Mouse (Mus musculus) cerebellum, postnatal 10 days (tissue): Measurements from ENCODE around the gene Lefty1.
A peak's percentile ranks its signal among the peaks of the same experiment; 100 is the strongest.
"Not testable (repeated sequence)": the region's sequence is repeated elsewhere in the genome, so short reads cannot be mapped to it uniquely, and the experiment has no call there.

Experiments used
- DNase-seq, 2 experiments: peaks; one replicate each; pipeline ENCODE4 v3.0.0; 2021; ENCODE audit warnings: mixed read lengths in 2 of 2

The Lefty1 gene

DNA sequence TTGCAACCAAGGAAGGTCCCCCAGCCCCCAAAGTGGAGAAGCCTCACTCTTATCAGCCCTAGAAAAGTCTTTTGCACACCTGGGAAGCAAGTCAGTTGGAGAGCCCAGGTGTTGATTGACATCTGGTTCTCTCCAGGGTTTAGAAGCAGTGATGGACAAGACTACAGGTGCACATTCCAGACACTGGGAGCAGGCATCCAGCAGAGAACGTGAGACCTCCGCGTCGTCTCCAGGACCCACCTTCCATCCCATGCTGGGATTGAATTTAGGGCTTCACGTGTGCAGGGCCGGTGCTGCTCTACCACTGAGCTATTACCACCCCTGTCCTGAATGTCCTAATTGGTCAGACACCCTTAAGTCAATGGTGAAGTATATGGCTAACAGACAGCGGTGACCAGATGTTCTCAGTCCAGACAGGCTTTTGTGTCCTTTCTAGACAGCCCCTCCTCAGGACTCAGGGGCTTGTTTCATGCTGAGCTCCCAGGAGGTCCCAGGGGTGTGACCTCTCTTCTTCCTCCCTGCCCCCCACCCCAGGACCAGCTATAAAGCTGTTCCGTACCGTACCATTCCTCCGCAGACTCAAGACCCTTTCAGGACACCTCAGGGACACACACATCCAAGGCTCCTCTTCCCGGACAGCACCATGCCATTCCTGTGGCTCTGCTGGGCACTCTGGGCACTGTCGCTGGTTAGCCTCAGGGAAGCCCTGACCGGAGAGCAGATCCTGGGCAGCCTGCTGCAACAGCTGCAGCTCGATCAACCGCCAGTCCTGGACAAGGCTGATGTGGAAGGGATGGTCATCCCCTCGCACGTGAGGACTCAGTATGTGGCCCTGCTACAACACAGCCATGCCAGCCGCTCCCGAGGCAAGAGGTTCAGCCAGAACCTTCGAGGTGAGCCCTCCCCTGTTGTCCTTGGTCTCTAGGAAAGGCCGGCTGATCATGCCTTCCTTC is at the start of gene Lefty1:
Lefty1 (plus strand) TSS at position 556 of the 953 bp plus-strand sequence.
- DNase-seq, result no peak

DNA sequence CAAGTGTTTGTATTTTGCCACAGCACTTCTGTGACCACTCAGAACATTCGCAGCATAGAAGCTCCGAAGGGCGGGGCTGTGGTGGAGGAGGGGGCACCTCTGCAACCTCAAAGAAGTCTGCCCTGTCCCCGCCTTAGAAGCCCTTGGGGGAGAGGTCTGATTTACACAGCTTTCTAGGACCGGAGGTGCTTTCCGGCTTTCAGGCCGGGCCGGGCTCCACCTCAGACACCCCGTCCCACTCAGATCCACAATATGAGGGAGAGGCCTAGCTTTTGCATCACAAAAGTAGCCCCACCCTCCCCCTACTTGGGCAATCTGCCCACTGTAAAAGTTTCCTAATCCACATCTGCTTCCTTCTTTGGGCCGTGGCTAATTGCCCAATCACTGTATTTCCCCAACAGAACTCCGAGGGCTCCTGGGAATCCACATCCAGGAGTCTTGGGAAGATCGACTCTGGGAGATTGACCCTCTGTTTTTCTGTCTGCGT is 46.2 kb upstream of the Lefty1 start:
- no peak for DNase-seq

DNA sequence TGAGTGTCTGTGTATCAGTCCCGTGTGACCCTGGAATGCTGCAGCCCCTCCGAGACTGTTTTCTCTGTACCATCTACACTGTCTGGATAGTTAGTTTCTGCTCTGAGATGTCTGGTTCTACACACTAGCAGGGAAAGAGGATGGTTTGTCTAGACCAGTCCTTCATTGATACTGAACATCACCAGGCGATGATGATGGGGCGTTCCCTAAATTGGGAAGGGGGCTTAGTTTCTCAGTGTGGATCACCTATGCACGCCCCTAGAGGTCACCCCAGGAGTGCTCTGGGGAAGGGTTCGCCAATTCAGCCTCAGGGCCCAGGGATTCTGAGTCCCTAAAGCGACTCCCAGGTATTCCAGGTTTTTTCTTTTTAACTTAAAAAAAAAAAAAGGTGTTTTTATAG is 45.6 kb upstream of the Lefty1 start:
- DNase-seq, result no peak

DNA sequence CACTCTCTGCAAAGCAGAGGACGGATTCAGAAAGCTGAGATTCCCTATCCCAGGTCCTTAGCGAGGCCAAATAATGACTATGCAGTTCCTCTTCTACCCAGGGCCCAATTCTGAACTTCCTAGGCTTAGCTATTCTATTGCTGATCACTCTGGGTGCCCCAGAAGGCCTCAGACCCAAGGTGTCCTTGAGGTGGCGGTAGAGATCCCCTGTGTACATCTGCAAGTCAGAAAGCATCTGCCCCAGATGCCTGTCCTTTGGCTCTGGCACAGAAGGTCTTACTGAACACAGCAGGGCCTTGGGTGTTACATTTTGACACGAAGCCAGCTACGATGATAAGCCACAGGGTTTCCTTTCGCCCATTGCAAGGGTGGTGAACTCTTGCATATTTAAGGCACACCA is 45.0 kb upstream of the Lefty1 start:
- DNase-seq, result no peak

DNA sequence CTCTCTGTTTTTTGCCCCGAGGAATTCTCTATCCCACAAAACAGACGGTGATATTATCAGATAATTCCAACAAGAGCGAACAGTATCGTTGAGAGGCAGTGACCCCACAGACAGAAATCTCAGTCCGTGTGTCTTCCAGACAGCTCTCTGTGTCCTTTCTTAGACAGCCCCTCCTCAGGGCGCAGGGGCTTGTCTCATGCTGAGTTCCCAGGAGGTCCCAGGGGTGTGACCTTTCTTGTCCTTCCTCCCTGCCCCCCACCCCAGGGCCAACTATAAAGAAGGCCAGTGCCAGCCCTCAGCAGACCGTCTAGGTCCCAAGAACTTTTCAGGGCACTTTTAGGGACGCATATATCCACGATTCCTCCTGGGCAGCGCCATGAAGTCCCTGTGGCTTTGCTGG is 42.0 kb upstream of the Lefty1 start, which contains the start of gene Lefty2:
Lefty2 (plus strand) TSS at position 301 of the 400 bp plus-strand sequence.
- DNase-seq, result no peak

DNA sequence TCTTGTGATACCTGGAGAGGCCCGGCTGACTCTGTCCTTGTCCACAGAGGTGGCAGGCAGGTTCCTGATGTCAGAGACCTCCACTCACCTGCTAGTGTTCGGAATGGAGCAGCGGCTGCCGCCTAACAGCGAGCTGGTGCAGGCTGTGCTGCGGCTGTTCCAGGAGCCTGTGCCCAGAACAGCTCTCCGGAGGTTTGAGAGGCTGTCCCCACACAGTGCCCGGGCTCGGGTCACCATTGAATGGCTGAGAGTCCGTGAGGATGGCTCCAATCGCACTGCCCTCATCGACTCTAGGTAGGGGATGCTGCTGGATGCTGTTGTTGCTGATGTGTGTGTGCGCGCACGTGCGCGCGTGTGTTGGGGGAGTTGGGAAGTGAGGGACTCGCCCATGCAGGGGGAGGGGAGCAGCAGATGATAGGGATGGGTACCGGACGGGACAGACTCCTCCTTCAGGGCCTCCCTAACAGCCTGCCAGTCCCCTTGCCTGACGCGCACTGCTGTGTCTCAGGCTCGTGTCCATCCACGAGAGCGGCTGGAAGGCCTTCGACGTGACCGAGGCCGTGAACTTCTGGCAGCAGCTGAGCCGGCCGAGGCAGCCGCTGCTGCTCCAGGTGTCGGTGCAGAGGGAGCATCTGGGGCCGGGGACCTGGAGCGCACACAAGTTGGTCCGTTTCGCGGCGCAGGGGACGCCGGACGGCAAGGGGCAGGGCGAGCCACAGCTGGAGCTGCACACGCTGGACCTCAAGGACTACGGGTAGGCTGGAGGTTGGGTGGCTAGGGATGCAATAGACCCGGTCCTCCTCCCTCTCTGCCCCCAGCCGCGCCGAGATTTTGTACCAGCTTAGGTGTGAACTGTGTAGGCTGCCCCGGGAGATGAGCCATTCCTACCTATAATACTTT is 40.5 kb upstream of the Lefty1 start:
- DNase-seq, result not testable (repeated sequence)

DNA sequence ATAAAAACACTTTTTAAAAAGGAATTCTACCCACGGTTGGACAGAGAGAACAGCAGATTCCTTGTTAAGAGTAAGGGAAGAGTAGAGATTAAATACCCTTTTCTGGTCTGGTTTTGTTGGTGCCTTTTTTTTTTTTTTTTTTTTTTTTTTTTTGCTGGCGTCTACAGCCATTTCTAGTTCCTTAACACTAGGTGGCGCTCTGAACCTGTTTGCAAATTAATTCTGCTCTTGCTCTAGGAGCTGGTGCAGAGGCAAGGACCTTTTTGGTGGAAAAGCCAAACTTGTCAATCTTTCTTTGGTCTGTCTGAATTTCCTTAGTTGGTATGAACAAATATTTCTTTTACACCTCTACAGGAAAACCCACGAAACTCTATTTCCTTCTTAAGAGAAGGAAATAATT is 33.7 kb upstream of the Lefty1 start:
- DNase-seq, result peak; percentile 61 to 81

DNA sequence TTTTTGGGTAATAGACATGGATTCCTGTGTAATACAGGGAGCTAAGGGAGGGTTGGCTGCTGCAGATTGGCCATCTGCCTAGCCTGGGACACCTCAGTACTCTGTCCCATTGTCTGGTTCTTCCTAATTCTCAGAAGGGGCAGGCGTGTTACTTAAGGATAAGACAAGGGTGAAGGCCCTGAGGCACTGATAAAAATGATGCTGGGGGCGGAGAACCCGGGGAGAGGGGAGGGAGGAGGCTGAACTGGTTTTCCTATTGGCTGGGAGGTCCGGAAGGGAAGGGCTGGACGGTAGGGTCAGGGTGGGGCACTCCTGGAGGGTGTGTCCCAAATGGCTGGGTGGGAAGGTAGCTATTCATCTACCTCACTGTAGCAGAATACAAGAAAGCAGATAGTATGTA is 31.9 kb upstream of the Lefty1 start:
- DNase-seq, result no peak

DNA sequence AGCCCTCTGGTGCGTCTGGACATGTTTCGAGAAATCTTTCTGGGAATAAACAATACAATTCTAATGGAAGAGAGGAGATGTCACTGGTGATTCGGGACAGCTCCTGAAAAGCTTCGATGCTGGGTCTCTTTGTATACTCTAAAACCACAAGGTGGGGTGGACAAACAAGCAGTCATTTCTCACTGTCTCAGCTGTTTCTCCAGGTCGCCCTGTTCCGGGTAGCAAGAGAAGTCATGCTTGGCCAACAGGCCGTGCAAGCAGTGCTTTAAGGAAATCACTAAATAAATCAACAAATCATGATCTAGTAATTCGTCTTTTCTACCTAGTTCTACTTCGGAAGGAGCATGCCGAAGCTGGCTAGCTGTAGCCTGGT is 31.2 kb upstream of the Lefty1 start:
- no peak for DNase-seq

DNA sequence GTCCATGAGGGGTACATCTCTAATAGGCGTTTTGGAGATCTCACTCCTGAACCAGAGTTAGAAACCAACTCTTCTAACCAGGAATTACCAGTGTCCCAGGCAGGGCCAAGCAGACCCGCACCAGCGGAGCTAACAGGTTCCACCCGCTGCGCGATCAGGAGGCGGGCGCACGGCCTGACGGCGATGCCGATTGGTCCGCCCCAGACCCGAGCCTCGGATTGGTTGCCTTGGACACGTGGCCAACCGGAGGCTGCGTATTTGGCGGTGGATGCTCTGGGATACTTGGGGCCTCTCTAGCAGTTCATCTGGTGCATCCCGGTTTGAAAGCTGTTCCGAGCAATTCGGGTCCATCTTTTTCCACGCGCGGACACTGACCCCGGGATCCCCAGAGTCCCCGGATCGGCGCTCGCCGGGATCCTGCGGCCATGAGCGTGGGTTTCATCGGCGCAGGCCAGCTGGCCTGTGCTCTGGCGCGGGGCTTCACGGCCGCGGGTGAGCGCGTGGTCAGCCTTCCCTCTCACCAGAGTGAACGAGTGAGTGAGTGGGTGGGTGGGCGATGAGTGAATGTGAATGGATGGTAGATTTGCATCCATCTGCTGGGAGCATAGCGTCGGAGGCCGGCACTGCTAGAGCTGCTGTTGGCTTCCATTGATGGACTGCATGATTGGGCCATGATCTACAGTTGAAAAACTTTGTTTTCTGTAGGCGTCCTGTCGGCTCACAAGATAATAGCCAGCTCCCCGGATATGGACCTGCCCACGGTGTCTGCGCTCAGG is 30.6 kb upstream of the Lefty1 start, which contains the start of gene Pycr2:
Pycr2 (plus strand) TSS at position 255 of the 776 bp plus-strand sequence.
- DNase-seq, result peak; percentile 98

DNA sequence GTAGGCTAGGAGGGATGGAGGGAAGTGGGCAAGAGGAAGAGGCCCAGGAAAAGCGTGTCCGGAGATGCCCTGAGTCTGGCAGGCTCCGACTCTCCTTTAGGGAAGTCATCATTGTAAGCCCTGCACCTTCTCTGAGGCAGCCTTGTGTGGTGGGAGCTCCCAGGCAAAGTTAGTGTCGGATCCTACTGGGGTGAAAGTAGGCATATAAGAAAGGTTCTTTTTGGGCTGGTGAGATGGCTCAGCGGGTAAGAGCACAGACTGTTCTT is 30.1 kb upstream of the Lefty1 start:
- no peak for DNase-seq

DNA sequence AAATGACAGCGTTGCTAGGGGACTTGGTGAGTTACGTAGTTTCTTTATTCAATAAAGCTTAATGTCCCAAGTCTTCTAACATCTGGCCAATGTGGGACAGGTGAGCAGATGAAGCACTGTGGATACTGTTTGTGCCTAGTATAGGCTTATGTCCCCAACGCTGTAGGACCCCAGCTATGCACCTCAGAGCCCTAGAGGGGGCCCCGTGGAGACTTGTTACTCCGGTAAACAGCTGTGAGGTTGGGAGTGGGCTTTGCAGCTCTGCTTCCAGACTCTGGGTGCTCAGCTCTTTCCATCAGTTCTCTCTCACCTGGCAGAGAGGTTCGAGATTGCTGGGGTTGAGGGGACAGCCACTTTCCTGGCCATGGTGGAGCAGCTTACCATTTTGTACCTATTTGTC is 29.5 kb upstream of the Lefty1 start:
- no peak for DNase-seq

DNA sequence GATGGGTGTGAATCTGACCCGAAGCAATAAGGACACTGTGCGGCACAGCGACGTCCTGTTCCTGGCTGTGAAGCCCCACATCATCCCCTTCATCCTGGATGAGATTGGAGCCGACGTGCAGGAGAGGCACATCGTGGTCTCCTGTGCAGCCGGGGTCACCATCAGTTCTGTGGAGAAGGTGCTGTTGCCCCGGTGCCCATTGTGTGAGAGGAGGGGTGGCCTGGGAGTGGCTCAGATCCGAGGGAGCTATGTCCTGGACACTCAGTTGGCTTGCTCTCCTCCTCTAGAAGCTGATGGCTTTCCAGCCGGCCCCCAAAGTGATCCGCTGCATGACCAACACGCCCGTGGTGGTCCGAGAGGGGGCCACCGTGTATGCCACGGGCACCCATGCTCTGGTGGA is 28.9 kb upstream of the Lefty1 start:
- no peak for DNase-seq

DNA sequence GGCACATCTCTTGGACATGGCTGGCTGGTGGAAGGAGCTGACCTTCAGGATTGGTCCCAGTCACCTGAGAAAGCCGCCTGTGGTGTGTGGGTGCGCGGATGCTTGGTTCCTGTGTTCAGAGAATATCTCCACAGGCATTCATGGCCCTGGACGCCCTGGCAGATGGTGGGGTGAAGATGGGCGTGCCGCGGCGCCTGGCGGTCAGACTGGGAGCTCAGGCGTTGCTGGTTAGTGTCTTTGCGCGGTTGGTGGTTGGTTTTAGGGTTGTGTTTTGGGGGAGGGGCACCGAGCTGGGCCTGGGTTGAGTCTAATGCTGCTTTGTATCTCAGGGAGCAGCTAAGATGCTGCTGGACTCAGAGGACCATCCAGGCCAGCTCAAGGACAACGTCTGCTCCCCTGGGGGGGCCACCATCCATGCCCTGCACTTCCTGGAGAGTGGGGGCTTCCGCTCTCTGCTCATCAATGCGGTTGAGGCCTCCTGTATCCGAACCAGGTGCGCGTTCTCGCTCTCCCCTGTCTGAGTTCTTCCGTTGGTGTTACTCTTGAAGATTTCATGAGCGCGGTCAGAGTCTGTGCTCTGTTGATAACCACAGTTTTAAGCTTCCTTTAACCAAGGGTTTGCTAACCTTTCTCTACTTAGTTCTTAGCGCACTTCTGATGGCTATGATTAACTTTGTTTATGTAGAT is 28.2 kb upstream of the Lefty1 start:
- DNase-seq, result peak in 1 of 2 experiments; percentile 25

DNA sequence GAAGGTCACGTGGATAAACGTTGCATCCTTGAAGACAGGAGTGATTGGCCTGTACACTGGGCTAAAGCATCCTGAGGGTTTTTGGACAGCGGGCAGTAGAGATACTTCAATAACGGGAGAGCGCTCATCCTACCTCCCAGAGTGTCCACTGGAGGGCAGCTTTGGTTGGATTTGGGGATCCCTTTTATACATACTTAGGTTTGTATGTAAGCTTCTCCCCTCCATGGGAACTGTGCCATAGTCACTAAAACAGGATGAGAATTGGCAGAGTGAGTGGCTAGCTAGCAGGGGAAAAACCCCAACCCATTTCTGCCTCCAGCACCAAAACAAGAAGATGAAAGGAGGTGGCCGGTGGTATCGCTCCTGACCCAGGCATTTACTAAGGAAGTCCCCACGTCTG is 23.7 kb upstream of the Lefty1 start:
- no peak for DNase-seq

DNA sequence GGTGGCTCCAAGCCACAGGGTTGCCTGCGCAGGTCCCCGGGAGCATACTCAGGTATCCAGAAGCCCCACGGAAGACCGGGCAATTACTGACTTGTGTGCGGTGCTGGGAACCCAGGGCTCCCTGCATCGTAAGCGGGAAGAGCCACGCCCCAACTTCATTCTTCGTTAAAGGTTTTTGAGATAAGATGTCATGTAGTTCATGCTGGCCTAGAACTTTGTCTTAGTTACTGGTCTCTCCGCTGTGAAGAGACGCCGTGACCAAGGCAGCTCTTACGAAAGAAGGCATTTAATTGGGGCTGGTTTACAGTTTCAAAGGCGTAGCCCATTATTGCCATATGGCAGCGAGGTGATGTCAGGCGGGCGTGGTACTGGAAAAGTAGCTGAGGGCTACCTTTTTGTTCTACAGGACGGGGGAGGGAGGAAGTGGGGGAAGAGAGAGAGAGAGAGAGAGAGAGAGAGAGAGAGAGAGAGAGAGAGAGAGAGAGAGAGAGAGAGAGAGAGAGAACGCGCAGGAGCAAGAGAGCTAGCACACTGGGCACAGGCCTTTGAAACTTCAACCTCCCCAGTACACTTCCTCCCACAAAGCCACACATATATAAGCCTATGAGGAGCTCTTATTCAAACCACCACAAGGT is 23.1 kb upstream of the Lefty1 start:
- no peak for DNase-seq

DNA sequence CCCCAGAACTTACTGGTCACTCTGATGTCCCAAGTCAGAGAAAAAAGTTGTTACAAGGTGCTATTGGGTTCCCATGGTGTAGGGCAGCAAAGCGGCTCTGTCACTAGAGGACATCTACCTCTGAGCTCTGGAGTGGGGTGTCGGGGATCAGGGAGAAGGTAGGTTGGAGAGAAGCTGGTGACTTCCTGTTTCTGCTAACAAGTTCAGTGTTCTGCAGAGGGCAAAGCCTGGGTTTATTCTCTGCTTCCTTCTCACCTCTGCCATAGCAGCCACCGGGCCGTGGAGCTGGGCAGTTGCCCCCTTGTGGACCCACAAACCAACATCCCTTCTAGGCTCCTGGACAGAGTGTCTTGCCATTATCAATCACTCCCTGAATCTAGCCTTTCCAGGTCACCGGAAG is 22.0 kb upstream of the Lefty1 start:
- DNase-seq, result no peak

DNA sequence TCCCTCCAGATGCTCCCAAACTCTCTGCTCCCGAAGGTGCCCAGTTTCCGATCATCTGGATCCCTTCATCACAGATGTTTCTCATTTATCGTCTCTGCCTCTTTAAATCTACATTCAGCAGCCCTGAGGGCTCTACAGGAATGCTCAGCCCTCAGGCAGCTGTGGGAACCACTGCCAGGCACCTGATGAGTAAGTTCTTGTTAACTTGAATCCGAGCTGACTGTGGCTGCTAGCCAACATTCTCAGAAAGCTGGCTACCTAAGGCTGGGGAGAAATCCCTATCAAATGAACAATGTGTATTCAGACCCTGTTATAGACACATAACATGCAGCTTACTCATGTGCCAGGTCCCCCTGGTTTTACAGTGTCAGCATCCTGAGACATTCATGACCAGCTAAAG is 21.0 kb upstream of the Lefty1 start:
- DNase-seq, result no peak

DNA sequence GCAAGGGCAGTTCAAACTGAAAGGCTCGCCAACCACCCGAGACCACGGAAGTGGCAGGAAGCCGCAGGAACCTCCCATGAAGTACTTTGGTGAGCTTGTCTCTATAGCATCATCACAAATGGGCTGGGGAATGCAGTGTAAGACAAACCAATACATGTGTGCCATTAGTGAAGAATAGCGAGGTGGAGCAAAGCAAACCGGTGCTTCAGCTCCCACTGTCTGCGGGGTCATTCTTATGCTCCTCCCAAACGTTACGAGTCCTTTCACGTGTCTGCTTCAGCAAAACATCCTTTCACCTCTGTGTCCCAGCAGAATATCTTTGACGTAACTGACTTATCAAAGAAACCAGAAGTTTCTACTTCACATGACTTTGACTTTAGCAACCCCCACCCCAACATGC is 18.4 kb upstream of the Lefty1 start:
- no peak for DNase-seq

DNA sequence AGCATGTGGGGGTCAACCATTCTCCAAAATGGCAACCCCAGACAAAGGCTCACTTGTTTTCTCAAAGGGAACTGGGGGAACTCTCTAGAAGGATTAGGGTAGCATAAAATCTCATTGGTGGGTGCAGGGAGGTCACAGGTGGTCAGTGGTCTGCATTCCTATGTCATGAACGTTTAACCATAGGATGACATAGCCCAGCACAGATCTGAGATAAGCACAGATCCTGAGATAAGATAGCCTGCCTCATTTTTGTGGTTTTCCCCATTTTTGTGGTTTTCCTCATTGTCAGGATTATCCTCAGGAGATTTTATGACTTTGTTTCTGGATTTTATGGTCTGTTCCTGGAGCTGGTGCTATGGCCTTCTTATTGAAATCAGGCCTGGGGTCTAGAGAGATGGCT is 17.8 kb upstream of the Lefty1 start:
- no peak for DNase-seq

DNA sequence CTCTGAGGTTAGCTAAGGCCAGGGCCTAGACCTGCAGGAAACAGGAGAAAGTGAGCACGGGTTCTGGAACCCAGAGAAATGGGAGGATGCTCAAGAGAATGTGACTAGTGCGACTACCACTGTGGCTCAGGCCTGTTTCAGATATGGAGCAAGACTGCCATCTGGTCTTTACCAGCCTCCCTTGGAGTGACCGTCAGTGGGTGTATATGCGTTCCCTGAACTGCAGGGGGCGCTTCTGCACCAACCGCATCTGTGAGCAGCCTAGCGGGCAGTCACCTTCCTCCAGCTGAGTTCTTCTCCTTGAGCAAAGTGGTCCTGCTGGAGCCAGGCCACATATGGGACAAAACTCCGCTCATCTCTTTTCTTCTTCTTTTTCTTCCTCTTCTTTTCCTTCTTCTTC is 15.1 kb upstream of the Lefty1 start:
- peak in 1 of 2 experiments; percentile 30 for DNase-seq
